Mouse (Mus musculus) liver, embryonic 18 days (tissue): ENCODE results near the gene Capn12. TPM values are rescaled to one million over a fixed set of nuclear protein-coding genes. Genes with fewer than 3 reads are reported as not detected.

Experiments
- polyA plus RNA-seq: library from polyadenylated mRNA; depleted of rRNA; stranded (reverse); fragments of >200 nt; gene quantifications from 2 replicates; pipeline ENCODE4 v1.2.3, GENCODE M21; 2012; rRNA removed

The Capn12 gene
- polyA plus RNA-seq, result 0.02 and 0.03 TPM in 2 replicates

DNA sequence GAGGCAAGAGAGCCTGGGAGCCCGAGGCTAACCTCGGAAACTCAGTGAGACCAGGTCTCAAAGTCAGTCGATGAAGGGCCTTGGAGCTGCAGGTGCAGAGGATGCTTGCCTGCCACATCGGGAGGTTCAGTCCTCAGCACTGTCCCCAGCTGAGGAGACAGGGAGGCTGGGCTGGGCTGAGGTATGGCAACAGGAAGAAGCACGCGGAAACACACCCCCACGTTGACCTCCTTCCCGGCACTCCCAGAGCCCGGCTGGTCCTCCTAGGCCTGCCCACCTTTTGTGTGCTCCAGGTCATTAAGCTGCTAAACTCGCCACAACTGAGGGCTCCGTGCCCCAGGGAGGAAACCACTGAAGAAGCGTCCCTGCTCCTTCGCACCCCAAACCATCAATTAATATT, at the start of gene Capn12:
TSS of gene Capn12 (plus strand) at position 224 of the 400 bp plus-strand sequence.

GRCm38 (mm10) chr7:28833723-28834347, 47.4 kb upstream of the Capn12 start, which contains the start of gene Lgals4:
Gene Lgals4, plus strand, starts transcription at chr7:28833854.

DNA sequence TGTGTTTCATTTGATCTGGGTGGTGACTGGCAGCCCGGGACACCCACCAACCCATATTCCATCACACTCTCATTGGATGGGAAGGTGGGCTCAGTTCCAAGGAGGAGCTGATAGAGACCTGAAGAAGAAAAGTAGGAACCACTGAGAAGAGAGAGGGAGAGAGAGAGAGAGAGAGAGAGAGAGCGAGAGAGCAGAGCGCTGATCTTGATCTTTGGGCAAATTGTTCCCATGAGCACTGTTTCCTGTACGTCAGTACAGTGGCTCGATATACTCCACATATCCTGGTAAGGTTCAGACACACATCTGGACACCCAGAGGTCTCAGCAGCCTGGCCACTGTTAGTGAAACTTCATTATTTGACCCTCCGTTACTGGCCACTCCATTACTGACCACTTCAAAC, 17.7 kb upstream of the Capn12 start, which contains the start of gene Lgals7:
TSS of gene Lgals7 (plus strand) at position 314 of the 400 bp plus-strand sequence.

Other genes starting within 250 kb of the Capn12 start
- 0.81 and 0.97 TPM in 2 replicates for gene Fbxo27, start 188.6 kb upstream of the Capn12 start, polyA plus RNA-seq
- 1.3 and 1.4 TPM in 2 replicates for gene Fbxo17, start 164.6 kb upstream of the Capn12 start, polyA plus RNA-seq
- gene Mrps12, start 139.6 kb upstream of the Capn12 start, polyA plus RNA-seq, result 51.8 and 57.9 TPM in 2 replicates
- gene Sars2, start 139.4 kb upstream of the Capn12 start, polyA plus RNA-seq, result 8.3 and 8.6 TPM in 2 replicates
- not detected in 2 replicates for gene Ccer2, start 125.2 kb upstream of the Capn12 start, polyA plus RNA-seq
- gene Sirt2, start 114.7 kb upstream of the Capn12 start, polyA plus RNA-seq, result 20.9 and 23.4 TPM in 2 replicates
- gene Nfkbib, start 113.9 kb upstream of the Capn12 start, polyA plus RNA-seq, result 15.6 and 17.5 TPM in 2 replicates
- 5.4 and 6.7 TPM in 2 replicates for gene Rinl, start 92.5 kb upstream of the Capn12 start, polyA plus RNA-seq
- 125 and 133 TPM in 2 replicates for gene Hnrnpl, start 72.9 kb upstream of the Capn12 start, polyA plus RNA-seq
- gene Ech1, start 56.2 kb upstream of the Capn12 start, polyA plus RNA-seq, result 480 and 495 TPM in 2 replicates
- 34.3 and 43.3 TPM in 2 replicates for gene Lgals4, start 47.6 kb upstream of the Capn12 start, polyA plus RNA-seq
- gene Lgals7, start 17.6 kb upstream of the Capn12 start, polyA plus RNA-seq, result 0.79 and 0.81 TPM in 2 replicates
- 81.9 and 90.7 TPM in 2 replicates for gene Actn4, start 80.9 kb downstream of the Capn12 start, polyA plus RNA-seq
- 189 and 226 TPM in 2 replicates for gene Eif3k, start 100.4 kb downstream of the Capn12 start, polyA plus RNA-seq
- 17.3 and 19.2 TPM in 2 replicates for gene Map4k1, start 100.6 kb downstream of the Capn12 start, polyA plus RNA-seq
- gene Ryr1, start 243.8 kb downstream of the Capn12 start, polyA plus RNA-seq, result 0.05 TPM in 2 replicates